Mouse (Mus musculus): ENCODE measurements around the gene Coro1b.

DNA sequence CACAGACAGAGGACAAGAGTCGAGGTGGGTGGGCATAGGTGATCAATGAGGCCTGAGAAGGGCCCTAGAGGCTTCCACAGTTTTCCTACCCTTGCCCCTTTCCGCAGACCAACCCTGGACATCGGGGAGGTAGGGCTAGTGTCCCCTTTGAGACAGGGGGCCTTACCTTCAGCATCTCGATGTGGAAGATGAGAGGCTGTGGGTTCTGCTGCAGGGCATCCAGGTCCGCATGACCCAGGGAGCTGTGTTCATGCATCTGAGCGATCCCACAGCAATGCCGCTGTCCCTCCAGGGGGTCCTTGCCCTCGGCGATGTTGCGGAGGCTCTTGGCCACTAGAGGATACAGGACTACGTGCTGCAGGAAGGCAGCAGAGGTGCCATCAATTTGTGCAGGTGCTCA lies 32.6 kb upstream of the Coro1b start:
- TF ChIP-seq CTCF (IDR thresholded peaks at IDR 0.05; ENCODE audit: insufficient read depth, low read length) (no peak), POLR2A (IDR thresholded peaks at IDR 0.05; ENCODE audit: borderline replicate concordance, extremely low read depth, low read depth, low read length) (no peak)

Measured in lung, adult 2 months (tissue).